Mouse (Mus musculus) kidney, postnatal 0 days (tissue): Measurements from ENCODE around the gene B3gnt6. TPM values are rescaled to one million over a fixed set of nuclear protein-coding genes. Genes with fewer than 3 reads are reported as not detected.

ENCODE experiments used
- ATAC-seq: fragments of 200-750 bp; cut with Nextera tagmentation; replicated peaks from 2 replicates; pipeline ENCODE4 v1.8.0; 2017; ENCODE audit warnings: low read depth, moderate number of reproducible peaks, moderate TSS enrichment, moderate library complexity; ENCODE audit not compliant: low FRiP score
- DNase-seq: peaks from one replicate; pipeline ENCODE4 v3.0.0-alpha.2; 2016; ENCODE audit warnings: low spot score
- H3K27ac ChIP-seq: fragments of 300-500 bp; sonication (generic); 2 replicates; pipeline ENCODE4 v1.5.1; 2014; ENCODE audit warnings: mild to moderate bottlenecking
- H3K27me3 ChIP-seq: fragments of 300-500 bp; sonication (generic); 2 replicates; pipeline ENCODE4 v1.6.1; 2014; ENCODE audit warnings: low read length, mixed read lengths; ENCODE audit not compliant: insufficient read depth
- H3K36me3 ChIP-seq: fragments of 300-500 bp; sonication (generic); 2 replicates; pipeline ENCODE4 v1.6.1; 2014; ENCODE audit warnings: low read length, mixed read lengths; ENCODE audit not compliant: insufficient read depth
- H3K4me1 ChIP-seq: fragments of 300-500 bp; sonication (generic); replicated peaks from 2 replicates; pipeline ENCODE4 v1.6.1; 2014; ENCODE audit warnings: antibody characterized with exemption, low read length, mixed read lengths; ENCODE audit not compliant: insufficient read depth
- H3K4me2 ChIP-seq: fragments of 300-500 bp; sonication (generic); 2 replicates; pipeline ENCODE4 v1.6.1; 2014; ENCODE audit warnings: mild to moderate bottlenecking, low read length, moderate library complexity, mixed read lengths
- H3K4me3 ChIP-seq: fragments of 300-500 bp; sonication (generic); replicated peaks from 2 replicates; pipeline ENCODE4 v1.5.1; 2014; ENCODE audit warnings: low read depth, low read length
- H3K9ac ChIP-seq: fragments of 300-500 bp; sonication (generic); 2 replicates; pipeline ENCODE4 v1.6.1; 2014; ENCODE audit warnings: low read depth, low read length
- H3K9me3 ChIP-seq: fragments of 300-500 bp; sonication (generic); replicated peaks from 2 replicates; pipeline ENCODE4 v1.6.1; 2016; ENCODE audit warnings: low read length, inconsistent platforms, mixed read lengths
- CTCF ChIP-seq: IDR thresholded peaks from 2 replicates; pipeline ENCODE4 v1.5.1; 2016; ENCODE audit warnings: antibody characterized with exemption, low read depth, mild to moderate bottlenecking, moderate library complexity
- WGBS: fragments of 180-500 bp; shearing (Covaris S2); extraction: QIAGEN DNeasy Blood & Tissue Kit; methylation state at CpG from one replicate; pipeline ENCODE4 v1.1.7; 2014; 5-methylcytosine and 5-hydroxymethylcytosine counted together
- polyA plus RNA-seq: library from polyadenylated mRNA; unstranded; fragments of >200 nt; fragmentation: Nextera tagmentation; extraction: Ambion mirVana; gene quantifications from 2 replicates; pipeline ENCODE4 v1.2.1, GENCODE M21; 2015

Gene B3gnt6
- polyA plus RNA-seq: 0.13 and 0.20 TPM in 2 replicates

- ATAC-seq: no peak
- TF ChIP-seq CTCF: no peak
Measured at GRCm38 (mm10) chr7:98199381-98199780, at the start of gene B3gnt6. TSS of gene B3gnt6 (minus strand) at chr7:98199481.

GRCm38 (mm10) chr7:98236686-98237359 lies 37.5 kb upstream of the B3gnt6 start:
- Histone ChIP-seq H3K27ac (no peak overlapping the region), H3K4me1 (no peaks in the 10 kb centered on the region), H3K27me3 (no peaks in the 10 kb centered on the region), H3K4me3 (no peak overlapping the region), H3K36me3 (no peaks in the 10 kb centered on the region), H3K9ac (no peak overlapping the region), H3K9me3 (no peaks in the 10 kb centered on the region), H3K4me2 (no peak overlapping the region)
- no peak for TF ChIP-seq CTCF
- DNase-seq: no peak
- no peak for ATAC-seq
- 82% methylated on average over 3 of the region's 3 CpGs for WGBS

More at GRCm38 (mm10) chr7:98199381-98199780, at the start of gene B3gnt6:
- 94% methylated on average over 4 of the region's 4 CpGs for WGBS
- Histone ChIP-seq H3K9me3 (no peaks in the 10 kb centered on the region), H3K9ac (no peak within 1 kb of the TSS), H3K4me2 (no peak within 1 kb of the TSS), H3K27me3 (peaks cover 9% of the 10 kb centered on the region; the same call in 1 of the 2 replicates), H3K4me3 (no peak within 1 kb of the TSS), H3K27ac (no peak within 1 kb of the TSS), H3K36me3 (no peaks in the 10 kb centered on the region), H3K4me1 (no peaks in the 10 kb centered on the region)
- DNase-seq: no peak

GRCm38 (mm10) chr7:98223796-98224195 lies 24.5 kb upstream of the B3gnt6 start:
- no peak for DNase-seq
- Histone ChIP-seq H3K4me1 (no peaks in the 10 kb centered on the region), H3K9me3 (no peaks in the 10 kb centered on the region), H3K9ac (no peak overlapping the region), H3K36me3 (no peaks in the 10 kb centered on the region), H3K4me2 (no peak overlapping the region), H3K27me3 (no peaks in the 10 kb centered on the region), H3K27ac (no peak overlapping the region), H3K4me3 (no peak overlapping the region)
- WGBS: 92% methylated on average over 4 of the region's 4 CpGs
- no peak for ATAC-seq
- no peak for TF ChIP-seq CTCF

- Histone ChIP-seq H3K4me2 (no peak overlapping the region), H3K9ac (no peak overlapping the region), H3K4me1 (no peaks in the 10 kb centered on the region), H3K36me3 (no peaks in the 10 kb centered on the region), H3K9me3 (no peaks in the 10 kb centered on the region), H3K27me3 (no peaks in the 10 kb centered on the region), H3K4me3 (no peak overlapping the region), H3K27ac (no peak overlapping the region)
- TF ChIP-seq CTCF: no peak
- no peak for ATAC-seq
- no peak for DNase-seq
Measured at GRCm38 (mm10) chr7:98216713-98217112, 17.4 kb upstream of the B3gnt6 start.

- no peak for TF ChIP-seq CTCF
- 59% methylated on average over 4 of the region's 4 CpGs for WGBS
- H3K4me3 ChIP-seq: no peak overlapping the region
- no peak for DNase-seq
- no peaks in the 10 kb centered on the region for H3K36me3 ChIP-seq
- H3K4me2 ChIP-seq: no peak overlapping the region
- no peak overlapping the region for H3K27ac ChIP-seq
- no peak overlapping the region for H3K9ac ChIP-seq
- H3K9me3 ChIP-seq: no peaks in the 10 kb centered on the region
- H3K27me3 ChIP-seq: no peaks in the 10 kb centered on the region
- ATAC-seq: no peak
- H3K4me1 ChIP-seq: no peaks in the 10 kb centered on the region
Measured at GRCm38 (mm10) chr7:98202946-98203345, 3.7 kb upstream of the B3gnt6 start.

- Histone ChIP-seq H3K4me3 (no peak overlapping the region), H3K4me2 (no peak overlapping the region), H3K36me3 (no peaks in the 10 kb centered on the region), H3K9ac (no peak overlapping the region), H3K27me3 (no peaks in the 10 kb centered on the region), H3K9me3 (no peaks in the 10 kb centered on the region), H3K27ac (no peak overlapping the region), H3K4me1 (no peaks in the 10 kb centered on the region)
- DNase-seq (no peak), ATAC-seq (no peak)
- TF ChIP-seq CTCF: no peak
- 63% methylated on average over 5 of the region's 5 CpGs for WGBS
Measured at GRCm38 (mm10) chr7:98201493-98202028, 2.3 kb upstream of the B3gnt6 start.
